Mouse (Mus musculus) right cerebral cortex, postnatal 10 days (tissue): ENCODE measurements around the gene Gm20521.
A peak's percentile ranks its signal among the peaks of the same experiment; 100 is the strongest.

Experiments used
- DNase-seq, 2 experiments: peaks; one replicate each; pipeline ENCODE4 v3.0.0; 2021; ENCODE audit warnings: low spot score in 2 of 2

Gm20521 gene

GRCm38 (mm10) chr14:54883154-54884021 lies at the start of gene Gm20521, which contains the start of gene Bcl2l2:
TSS of gene Gm20521 (plus strand) at chr14:54883441.
TSS of gene Bcl2l2 (plus strand) at chr14:54883377.
- DNase-seq = peak; percentile 87 to 89

GRCm38 (mm10) chr14:54843461-54843860 lies 39.8 kb upstream of the Gm20521 start:
- no peak for DNase-seq

GRCm38 (mm10) chr14:54855726-54856125 lies 27.5 kb upstream of the Gm20521 start:
- no peak for DNase-seq

GRCm38 (mm10) chr14:54856703-54857102 lies 26.5 kb upstream of the Gm20521 start:
- no peak for DNase-seq

- no peak for DNase-seq
These were observed 25.4 kb upstream of the Gm20521 start for GRCm38 (mm10) chr14:54857891-54858290.

- peak; percentile 67 to 73 for DNase-seq
These were observed 22.7 kb upstream of the Gm20521 start for GRCm38 (mm10) chr14:54860511-54860910.

- peak; percentile 96 to 97 for DNase-seq
These were observed 19.5 kb upstream of the Gm20521 start for GRCm38 (mm10) chr14:54863501-54864312.

GRCm38 (mm10) chr14:54864313-54865036 lies 18.8 kb upstream of the Gm20521 start:
- DNase-seq = no peak

GRCm38 (mm10) chr14:54865626-54866025 lies 17.6 kb upstream of the Gm20521 start:
- no peak for DNase-seq

GRCm38 (mm10) chr14:54866268-54866667 lies 17.0 kb upstream of the Gm20521 start:
- no peak for DNase-seq

GRCm38 (mm10) chr14:54866936-54867335 lies 16.3 kb upstream of the Gm20521 start:
- no peak for DNase-seq

- DNase-seq = no peak
These were observed 15.2 kb upstream of the Gm20521 start for GRCm38 (mm10) chr14:54868026-54868425.

- no peak for DNase-seq
These were observed 12.4 kb upstream of the Gm20521 start, which contains the start of gene Homez for GRCm38 (mm10) chr14:54870861-54871260. TSS of gene Homez (minus strand) at chr14:54870961.

- peak in 1 of 2 experiments; percentile 26 for DNase-seq
These were observed 9.1 kb upstream of the Gm20521 start for GRCm38 (mm10) chr14:54874165-54874564.

- peak in 1 of 2 experiments; percentile 74 for DNase-seq
These were observed 7.2 kb upstream of the Gm20521 start for GRCm38 (mm10) chr14:54875844-54876538.

GRCm38 (mm10) chr14:54876539-54877047 lies 6.6 kb upstream of the Gm20521 start:
- DNase-seq = peak; percentile 94

GRCm38 (mm10) chr14:54877048-54877715 lies 6.1 kb upstream of the Gm20521 start, which contains the start of gene Ppp1r3e:
TSS of gene Ppp1r3e (minus strand) at chr14:54877550.
- peak; percentile 75 to 79 for DNase-seq

GRCm38 (mm10) chr14:54884022-54884712 lies 926 bp downstream of the Gm20521 start:
- DNase-seq = no peak

GRCm38 (mm10) chr14:54885309-54885708 lies 2.1 kb downstream of the Gm20521 start:
- no peak for DNase-seq

- no peak for DNase-seq
These were observed 9.0 kb downstream of the Gm20521 start, which contains the start of gene Pabpn1 for GRCm38 (mm10) chr14:54892200-54892599. TSS of gene Pabpn1 (plus strand) at chr14:54892500.
